Mouse (Mus musculus) mesoderm, embryonic 11.5 days (tissue): ENCODE results near the gene Prdx1.
A peak's percentile ranks its signal among the peaks of the same experiment; 100 is the strongest.
"Not testable (repeated sequence)": the region's sequence is repeated elsewhere in the genome, so short reads cannot be mapped to it uniquely, and the experiment has no call there.

ENCODE experiments used
- DNase-seq: peaks from one replicate; pipeline ENCODE4 v3.0.0-alpha.2; 2012; ENCODE audit warnings: low read depth, low spot score

The Prdx1 gene

DNA sequence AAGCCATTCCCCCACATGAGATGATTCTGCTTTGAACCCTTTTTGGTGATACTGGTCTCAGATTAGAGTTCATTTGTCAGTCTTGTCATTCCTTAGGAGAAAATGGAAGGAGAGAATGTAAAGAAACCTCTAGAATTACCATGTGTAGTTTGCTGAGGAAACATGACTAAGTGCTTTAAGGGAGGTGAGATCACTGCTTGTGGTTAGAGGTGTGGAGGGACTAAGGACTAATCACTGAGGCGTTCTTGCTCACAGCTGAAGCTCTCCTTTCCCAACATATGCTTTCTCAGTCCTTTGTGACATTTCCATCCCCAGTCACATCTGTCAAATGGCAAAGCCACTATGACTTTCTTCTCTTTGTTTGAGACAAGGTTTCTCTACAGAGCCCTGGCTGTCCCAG is 7.5 kb upstream of the Prdx1 start:
- no peak for DNase-seq

GRCm38 (mm10) chr4:116679141-116679540 is 6.2 kb upstream of the Prdx1 start:
- DNase-seq: no peak

DNA sequence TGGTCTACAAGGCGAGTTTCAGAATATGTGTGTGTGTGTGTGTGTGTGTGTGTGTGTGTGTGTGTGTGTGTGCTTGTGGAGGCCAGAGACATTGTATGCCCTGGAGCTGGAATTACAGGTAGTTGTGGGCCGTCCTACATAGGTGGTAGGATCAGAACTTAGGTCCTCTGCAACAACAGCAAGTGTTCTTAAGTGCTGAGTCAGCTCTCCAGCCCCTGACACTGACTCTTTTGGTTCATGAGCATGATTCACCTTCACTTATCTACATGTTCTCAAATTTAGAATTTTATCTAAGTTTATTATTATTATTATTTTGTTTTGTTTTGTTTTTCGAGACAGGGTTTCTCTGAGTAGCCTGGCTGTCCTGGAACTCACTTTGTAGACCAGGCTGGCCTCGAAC is 4.8 kb upstream of the Prdx1 start:
- not testable (repeated sequence) for DNase-seq

- DNase-seq: no peak
Observed at GRCm38 (mm10) chr4:116683957-116684356, 1.4 kb upstream of the Prdx1 start.

DNA sequence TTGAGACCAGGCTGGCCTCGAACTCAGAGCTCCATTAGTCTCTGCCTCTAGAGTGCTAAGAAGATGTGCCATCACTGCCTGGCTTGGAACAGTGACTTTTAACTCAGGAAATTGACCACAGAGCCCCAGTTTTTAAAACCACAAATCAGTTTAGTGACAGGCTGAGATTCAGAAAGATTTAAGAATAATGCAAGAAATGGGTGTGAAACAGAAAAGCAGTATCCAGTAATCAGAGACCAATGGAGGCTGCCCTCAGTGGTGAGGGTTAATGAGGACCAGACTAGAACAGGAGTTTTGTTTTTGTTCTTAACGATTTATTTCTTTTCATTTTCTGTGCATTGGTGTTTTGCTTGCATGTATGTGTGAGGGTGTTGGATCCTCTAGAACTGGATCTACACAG is 679 bp upstream of the Prdx1 start:
- DNase-seq: no peak

DNA sequence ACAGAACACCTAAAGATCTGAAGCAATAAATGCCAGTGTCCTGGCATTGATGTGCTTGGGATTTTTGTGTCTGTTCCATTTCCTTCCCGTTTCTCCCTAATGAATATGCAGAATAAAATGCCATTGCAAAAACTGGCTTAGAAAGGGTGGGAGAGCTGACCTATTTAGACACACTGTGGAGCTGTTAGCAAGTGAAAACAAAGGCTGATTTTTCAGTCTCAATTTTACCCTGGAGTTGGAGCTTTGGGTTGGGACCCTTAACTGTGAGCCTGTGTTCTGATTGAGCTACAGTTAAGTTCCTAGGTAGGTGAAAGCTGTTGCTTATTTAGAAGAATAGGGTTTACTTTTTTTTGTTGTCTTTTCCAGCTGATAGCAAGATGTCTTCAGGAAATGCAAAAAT is 1.7 kb downstream of the Prdx1 start:
- DNase-seq: no peak

DNA sequence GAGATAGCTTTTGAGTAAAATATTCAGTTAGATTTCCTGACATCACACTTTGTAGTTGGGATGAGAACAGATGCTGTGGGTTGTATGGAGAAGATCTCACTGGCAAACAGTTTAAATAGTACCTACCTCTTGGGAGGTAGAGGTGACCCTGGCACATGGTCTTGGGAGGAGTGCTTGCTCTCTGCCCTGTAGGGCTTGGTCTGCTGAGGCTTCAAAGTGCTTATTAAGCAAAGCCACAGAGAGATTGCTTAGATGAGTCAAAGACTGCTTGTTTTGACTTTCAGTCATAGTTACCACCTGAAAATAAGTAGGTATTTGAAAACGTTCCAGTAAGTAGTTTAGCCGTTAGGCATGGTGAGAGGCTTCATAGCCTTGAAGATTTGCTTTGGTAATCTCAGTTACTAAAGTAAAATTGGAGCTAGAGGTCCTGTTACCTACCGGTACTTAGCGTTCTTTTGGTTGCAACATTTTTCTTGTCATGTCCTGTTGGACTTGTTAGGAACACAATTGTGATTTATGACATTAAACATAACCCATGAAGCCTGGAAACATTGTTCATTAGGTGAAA is 4.0 kb downstream of the Prdx1 start:
- no peak for DNase-seq

DNA sequence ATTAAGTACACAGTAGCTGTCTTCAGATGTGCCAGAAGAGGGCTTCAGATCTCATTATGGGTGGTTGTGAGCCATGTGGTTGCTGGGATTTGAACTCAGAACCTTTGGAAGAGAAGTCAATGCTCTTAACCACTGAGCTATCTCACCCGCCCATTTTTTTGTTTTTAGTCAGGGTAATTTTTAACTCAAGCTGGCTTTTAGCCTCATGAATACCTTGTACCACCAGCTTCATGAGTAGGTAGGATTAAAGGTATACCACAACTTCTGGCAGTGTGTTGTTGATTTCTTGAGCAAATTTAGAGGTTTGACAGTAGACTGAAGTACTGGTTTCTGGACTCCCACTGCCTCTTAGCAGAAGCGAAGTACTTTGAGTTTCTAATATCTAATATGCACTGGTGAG is 6.8 kb downstream of the Prdx1 start:
- no peak for DNase-seq

GRCm38 (mm10) chr4:116693785-116694184 is 8.4 kb downstream of the Prdx1 start:
- DNase-seq: no peak

DNA sequence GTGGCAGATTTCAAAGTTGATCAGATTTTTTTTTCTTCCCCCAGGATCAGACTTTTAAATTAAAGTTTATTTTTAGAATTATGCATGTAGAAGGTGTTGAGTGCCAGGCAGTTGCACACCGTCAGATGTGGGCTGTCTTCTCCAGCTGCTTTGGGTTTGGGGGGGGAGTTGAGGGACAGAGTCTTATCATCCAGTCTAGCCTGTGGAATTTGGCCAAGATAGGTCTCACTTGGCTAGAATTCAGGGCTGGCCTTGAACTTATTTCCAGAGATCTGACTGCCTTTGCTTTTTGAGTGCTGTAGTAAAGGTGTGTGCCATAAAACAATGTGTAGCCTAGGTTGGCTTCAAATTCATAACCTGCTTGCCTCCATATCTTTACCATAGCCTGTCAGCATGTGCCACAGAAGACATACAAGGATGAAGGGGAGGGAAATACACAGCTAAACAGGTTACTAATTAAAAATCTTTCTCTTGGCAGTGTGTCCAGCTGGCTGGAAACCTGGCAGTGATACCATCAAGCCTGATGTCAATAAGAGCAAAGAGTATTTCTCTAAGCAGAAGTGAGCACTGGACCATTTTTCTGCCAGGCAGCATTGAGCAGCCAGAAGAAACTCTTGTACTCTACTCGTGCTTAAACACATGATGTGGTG is 13.5 kb downstream of the Prdx1 start:
- no peak for DNase-seq

DNA sequence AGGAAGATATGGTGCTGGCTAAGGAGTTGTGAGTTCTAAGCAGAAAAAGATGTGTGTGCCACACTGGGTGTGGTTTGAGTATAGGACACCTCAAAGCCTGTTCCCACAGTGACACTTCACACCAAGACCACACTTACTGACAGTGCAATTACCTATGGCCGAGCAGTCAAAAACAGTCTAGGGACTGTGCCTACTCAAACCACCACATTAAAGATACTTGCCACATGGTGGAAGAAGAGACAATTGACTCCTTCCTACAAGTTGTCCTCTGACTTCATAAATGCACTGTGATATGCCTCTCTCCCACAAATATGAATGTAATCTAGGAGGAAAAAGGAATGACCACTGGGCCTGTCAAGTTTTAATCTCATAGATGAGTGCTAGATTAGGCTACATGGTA is 15.6 kb downstream of the Prdx1 start:
- no peak for DNase-seq

DNA sequence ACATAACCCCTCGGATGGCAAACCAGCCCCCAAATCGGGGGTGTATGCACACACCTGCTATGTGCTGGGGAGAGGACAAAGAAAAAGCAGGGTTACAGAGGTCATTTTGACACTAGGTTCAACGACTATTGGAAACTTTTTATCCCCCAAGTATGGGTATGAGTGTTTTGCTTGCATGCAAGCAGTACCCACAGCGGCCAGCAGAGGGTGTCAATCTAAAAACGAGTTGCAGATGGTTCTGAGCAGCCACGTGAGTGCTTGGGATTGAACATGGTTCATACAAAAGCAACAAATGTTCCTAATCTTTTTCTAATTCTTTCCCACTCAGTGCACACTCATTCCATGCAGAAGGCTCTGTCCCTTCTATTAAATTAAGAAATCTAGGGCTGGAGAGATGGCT is 18.5 kb downstream of the Prdx1 start:
- peak; percentile 81 for DNase-seq

DNA sequence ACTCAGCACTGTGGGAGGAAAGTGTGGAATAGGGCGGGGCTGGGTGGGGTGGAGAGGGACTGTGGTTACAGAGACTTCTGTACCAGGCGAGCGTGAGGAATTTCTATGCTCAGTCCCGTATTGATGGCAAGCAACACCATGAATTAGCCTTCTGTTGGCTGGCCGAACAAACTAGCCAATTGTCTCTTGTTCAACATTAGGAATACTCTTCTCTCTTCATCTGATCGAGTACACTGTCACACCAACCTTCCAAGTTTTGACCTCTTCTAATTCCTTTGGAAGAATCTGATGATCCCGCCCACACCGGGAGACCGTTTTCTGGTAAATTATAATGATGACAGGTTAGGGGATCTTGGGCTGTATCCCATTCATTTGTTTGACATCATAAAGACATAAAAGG is 22.3 kb downstream of the Prdx1 start:
- DNase-seq: no peak

DNA sequence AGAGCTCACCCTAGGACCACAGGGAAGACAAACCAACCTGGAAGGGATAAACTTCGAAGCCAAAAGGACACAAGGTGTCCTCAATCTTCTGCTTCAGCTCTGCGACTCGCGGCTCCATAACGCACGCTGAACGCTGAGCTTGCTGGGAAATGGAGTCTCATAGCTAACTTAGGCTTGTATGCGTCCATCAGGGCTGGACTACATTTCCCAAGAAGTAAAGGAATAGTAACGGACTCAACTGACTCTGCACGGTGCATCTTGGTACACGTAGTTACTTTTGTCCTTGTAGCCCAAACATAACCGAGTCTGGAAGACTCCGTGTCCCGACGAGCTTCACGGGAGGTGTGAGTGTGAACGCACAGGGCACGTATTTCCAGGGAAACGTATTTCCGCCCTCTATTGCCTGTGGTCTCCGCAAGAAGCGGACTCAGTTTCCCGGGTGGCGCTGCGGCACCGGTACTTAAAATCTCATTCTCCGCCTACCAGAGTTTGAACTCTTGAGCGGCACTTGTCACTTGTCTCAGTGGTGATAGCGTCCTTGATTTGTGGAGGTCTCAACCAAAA is 22.9 kb downstream of the Prdx1 start, which contains the start of the genes Mmachc and Ccdc163:
TSS of gene Mmachc (minus strand) at position 206 of the 564 bp plus-strand sequence.
TSS of gene Ccdc163 (plus strand) at position 309 of the 564 bp plus-strand sequence.
- peak; percentile 96 for DNase-seq

GRCm38 (mm10) chr4:116708791-116709390 is 23.5 kb downstream of the Prdx1 start:
- DNase-seq: no peak

GRCm38 (mm10) chr4:116710154-116710553 is 24.8 kb downstream of the Prdx1 start:
- no peak for DNase-seq

DNA sequence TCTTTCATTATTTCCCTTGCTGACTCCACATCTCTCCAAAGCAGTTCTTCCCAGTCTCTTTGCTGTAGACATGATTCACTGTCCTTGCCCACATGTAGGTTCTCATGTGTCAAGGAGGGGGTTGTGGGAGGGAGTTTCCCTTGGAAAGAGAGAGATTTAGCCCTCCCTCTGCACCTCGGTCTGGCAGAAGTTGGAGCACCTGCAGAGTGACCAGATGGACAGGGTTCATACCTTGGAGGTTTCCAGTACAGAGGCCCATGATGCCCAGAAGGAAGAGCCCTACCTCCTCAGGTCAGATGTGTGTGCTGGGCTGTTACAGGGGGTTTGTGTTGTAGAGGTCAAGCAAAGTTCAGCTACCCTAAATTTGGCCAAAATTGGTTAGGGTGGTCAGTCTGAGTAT is 27.2 kb downstream of the Prdx1 start:
- no peak for DNase-seq

DNA sequence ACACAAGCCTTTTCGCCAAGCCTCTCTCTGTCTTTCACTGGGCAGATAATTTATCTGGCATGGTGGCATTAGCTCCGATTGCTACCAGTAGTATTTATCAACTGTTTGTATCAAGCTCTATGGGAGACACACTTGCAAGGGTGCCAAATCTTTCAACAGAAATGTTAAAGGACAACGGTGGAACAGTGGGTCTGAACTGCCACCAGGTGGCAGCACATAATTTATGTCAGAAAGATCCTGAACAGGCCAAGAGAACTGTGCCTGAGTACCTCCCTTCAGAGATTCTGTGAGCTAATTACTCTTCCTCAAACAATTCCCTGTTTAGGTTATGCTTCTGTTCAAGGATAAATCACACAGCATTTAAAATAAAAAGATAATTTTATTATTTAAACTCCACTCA is 34.1 kb downstream of the Prdx1 start:
- peak; percentile 86 for DNase-seq

DNA sequence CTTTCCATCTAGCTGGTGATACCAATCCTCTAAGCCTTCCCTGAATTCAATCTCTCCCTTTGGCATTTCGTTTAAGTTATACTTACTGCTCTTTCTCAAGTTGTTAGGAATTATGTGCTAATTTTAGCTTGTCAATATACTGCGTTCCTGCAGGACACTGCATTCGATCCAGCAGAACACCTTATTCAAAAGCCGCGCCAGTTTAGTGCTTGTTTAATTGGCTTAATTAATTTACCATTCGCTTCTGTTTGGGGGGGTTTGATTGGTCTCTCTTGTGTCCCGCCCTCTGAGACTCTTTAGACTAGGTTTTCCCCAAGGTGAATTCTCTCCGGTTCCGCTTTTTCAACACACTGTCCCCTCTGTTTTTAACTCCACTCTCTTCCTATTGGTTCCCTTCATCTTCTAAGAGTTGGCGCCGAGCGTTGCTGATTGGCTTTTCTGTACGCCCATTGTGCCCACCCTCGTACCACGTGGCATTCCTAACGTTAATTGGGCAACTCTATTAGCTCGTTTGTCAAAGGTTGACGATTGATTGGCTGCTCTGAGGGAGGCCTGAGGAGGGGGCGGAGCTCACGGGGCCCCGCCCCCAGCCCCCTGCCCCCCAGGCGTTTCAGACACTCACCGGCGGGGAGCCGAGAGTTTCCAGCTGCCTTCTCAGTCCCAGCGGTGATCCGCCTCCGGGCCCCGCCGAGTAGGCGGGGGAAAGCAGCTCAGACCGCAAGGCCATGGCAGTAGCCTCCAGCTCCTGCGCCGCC is 35.2 kb downstream of the Prdx1 start, which contains the start of gene Tesk2:
TSS of gene Tesk2 (plus strand) at position 606 of the 755 bp plus-strand sequence.
- peak; percentile 98 for DNase-seq

DNA sequence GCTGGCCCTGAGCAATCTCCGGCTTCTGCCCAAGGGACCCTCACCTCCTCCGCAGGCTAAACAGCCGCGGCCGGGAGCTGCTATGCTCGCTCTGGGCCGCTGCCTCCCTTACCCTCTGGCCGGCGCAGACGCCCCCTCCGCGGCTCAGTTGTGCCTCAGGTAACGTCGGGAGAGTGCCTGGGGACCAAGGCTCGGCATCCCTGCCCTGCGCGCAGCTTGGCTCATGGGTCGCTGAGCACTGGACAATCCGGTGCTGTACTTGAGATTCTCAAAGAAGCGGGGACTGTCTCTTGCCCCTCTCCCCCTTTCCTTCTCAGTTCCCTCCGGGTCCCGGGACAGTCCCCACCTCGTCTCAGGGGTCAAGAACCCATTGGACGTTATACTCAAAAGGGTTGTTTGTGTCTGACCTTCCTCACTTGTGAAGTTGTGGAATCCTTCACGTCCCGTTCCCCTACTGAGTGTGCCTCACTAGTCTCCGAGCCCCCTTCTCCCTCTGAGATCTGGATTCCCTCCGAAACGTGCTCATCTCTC is 35.8 kb downstream of the Prdx1 start:
- no peak for DNase-seq

DNA sequence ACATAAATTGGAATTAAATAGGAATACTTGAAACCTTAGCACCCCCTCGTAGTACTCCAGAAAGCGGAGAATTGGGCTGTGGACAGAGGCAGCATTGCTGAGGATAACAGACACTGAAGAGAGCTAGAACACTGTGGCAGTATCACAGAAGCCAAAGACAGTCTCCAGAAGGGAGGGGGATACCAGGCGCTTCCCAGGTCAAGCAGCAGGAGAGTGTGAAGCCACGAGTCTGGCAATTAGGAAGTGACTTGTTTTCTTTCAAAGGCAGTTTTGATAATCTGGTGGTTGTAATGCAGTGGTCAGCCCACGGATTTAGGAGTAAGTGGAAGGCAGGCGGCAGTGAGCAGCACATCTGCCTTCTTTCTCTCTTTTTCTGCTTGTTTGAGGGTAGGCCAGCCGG is 36.9 kb downstream of the Prdx1 start:
- DNase-seq: no peak

GRCm38 (mm10) chr4:116725444-116725843 is 40.1 kb downstream of the Prdx1 start:
- DNase-seq: no peak
